Mouse (Mus musculus): ENCODE measurements around the gene Cchcr1.

The Cchcr1 gene

DNA sequence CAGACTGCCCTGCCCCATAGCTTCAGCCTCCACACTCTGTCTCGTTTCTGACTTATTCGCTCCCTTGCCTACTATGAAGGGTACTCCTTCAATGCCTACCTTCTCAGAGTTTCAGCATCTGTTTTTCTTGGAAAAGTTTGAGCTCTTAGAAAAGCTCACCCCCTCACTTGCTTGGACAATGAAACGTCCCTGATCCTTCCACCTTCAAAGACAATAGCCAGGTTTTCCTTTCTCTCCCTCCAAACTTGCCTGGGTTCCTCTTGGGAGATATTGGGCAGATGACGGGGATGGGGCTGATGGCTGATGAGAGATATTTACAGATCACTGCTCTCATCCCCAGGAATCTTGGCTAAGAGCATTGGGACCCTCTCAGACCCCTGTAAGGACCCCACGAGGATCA is 37.4 kb downstream of the Cchcr1 start:
- in situ Hi-C loops (cut with MboI, MseI), result no loop called here

DNA sequence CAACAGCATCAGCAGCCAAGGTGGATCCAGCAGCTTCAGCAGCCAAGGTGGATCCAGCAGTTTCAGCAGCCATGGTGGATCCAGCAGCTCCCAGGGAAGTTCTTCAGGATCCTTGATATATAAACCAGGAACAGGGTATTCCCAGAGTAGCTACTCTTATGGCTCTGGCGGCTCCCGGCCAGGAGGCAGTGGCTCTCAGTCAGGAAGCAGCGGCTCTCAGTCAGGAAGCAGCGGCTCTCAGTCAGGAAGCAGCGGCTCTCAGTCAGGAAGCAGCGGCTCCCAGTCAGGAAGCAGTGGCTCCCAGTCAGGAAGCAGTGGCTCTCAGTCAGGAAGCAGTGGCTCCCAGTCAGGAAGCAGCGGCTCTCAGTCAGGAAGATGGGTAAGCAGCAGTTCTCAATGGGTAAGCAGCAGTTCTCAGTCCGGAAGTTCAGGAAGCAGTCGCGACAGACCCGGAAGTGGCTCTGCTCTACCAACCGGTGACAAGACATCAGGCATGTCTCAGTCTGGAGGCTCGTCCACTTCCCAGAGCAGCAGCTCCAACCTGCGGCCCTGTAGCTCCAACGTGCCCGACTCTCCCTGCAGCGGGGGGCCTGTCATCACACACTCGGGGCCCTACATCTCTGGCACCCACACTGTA is 38.0 kb downstream of the Cchcr1 start:
- in situ Hi-C loops (cut with MboI, MseI), result no loop called here

DNA sequence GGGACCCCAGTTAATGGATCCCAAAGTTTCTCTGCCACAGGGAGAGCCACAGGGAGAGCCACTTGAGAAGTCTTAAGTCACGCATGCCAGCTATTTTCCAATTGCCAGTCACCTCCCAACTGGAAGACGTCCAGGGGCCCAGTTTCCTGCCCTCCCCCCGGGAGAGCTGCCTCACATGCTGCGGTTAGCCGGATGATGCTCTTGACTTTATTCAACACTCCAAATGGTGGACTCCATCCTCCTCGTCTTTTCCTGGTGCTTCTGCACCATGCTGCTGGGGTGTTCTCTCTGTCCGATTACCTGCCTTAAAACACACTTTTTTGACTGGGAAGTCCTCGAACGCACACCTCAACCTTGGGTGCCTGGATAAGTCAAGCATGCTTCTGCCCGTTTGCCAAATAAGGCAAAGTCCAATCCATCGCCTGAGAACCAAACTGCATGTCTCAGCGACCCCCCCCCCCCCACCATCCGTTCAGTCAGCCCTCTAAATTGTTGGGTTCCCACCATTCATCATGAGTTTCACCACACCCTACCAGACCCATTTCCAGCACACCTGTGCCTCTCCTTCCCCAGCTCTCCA is 39.4 kb downstream of the Cchcr1 start:
- in situ Hi-C loops (cut with MboI, MseI), result no loop called here

DNA sequence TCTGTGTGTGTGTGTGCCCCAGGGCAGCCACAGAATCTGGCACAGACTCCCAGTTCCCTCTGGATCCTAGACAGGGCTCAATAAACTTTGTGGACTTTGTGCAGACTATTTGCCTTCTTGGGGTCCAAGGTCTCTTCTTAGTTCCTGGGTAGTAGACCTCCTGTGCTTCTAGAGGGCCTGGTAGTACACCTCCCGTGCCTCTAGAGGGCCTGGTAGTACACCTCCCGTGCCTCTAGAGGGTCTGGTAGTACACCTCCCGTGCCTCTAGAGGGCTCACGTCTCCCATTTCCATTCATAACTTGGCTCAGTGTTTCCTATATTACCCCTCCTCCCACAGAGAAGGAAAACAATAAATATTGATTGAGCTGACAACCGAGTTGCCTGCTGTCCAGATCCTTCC is 39.9 kb downstream of the Cchcr1 start:
- in situ Hi-C loops (cut with MboI, MseI), result no loop called here

DNA sequence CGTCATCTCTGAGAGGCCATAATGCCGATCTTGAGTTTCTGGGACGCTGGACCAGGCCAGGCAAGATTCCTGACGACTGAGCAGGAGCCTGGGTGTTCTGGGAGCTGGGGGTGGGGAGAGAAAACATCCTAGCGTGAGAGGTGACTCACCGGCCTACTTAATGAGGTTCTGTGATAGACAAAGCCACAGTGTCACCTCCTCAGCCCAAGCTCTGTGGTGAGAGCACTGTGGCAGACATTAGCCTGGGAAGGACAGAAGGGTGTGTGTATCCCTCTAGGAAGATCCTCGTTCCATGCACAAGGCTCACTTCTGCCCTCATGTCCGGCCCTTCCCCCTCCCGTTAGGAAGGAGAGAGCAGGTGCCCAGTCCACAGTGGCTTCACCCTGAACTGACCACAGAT is 40.5 kb downstream of the Cchcr1 start:
- in situ Hi-C loops (cut with MboI, MseI), result no loop called here

DNA sequence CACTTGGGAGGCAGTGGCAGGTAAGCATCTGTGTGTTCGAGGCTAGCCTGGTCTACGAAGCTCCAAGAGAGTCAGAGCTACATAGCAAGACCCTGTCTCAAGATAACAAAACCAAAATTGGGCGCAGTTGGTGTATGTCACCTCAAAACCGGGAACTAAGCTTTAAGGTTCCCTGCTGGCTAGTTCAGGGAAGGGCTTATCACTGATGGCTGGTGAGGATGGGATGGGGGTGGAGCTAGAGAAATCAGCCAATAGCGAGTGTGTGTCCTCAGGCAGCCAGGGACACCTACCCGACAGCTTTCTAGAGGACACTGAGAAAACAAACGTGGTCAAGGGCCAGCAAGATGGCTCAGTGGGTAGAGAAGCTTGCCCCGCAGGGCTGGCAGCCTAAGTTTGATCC is 41.3 kb downstream of the Cchcr1 start:
- in situ Hi-C loops (cut with MboI, MseI), result no loop called here

DNA sequence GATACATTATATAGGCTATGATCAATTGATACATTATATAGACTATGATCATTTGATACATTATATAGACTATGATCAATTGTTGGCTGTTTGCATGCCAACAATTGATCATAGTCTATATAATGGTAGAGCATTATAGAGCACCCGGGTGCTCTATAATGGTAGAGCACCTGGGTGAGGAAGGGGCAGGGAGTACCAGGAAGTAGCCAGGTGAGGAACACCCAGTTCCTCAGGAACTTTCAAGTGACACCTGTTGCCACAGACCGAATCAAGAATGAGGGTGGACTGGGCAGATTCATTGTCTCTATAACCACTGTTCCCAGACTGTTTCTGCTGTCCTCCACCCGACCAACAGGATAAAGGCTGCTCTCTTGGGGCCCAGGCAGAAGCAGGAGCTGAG is 50.2 kb downstream of the Cchcr1 start, which contains the start of gene 2300002M23Rik:
Gene 2300002M23Rik (plus strand): TSS at position 301 of the 400 bp plus-strand sequence.
- in situ Hi-C loops (cut with MboI, MseI), result no loop called here

DNA sequence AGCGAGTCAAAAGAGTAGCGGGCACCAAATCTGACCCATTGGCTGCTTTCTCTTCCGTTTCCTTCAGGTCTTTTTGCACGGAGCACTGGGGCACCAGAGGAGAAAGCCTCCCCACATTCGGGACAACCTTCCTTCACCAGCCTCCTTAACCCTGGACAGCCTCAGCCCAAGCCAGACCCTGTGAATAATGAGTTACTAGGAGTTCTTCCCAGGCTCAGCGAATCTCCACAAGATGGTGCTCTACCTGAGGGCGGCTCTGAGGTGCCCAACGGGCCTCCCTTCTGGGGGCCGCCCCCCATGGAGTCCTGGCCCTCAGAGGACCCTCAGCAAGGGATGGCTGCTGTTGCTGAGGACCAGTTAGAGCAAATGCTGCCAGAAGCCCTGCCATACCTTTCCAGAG is 50.9 kb downstream of the Cchcr1 start:
- in situ Hi-C loops (cut with MboI, MseI), result no loop called here

DNA sequence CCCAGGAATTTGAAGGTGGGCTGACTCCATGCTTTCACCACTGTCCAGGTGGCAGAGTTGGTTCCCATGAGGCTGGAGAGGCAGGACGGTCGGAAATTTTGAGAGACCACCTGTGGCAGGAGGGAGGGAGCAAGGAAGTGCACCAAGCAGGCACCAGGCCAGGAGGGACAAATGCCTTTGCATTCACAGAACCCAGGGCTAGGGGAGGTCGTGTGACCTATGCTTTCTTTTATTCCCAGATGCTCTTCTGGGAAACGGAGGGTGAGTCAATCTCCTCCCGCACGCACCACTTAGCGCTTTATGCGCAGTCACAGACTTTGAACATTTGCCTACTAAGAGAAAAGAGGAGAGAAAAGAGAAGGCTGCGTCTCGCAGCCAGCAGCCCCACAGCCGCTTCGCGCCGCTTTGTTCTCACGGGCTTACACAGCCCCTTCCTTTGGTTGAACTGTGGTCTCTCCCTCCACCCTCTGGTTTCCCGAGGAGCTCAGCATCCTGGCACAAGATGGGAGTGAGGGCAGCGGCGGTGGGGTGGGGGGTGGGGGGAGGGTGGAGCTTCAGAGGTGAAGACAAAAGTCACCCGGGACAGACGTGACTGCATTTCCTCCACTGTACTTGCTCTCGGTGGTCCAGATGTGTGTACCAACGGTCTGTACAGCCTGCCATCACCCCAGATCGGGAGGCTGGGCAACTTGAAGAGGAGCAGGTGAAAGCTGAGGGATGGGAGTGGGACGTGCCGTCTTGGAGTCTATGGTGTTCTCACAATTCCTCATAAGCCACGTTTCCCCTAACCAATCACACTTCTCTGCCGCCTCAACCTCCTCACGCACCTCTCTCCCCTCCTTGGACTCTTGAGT is 52.4 kb downstream of the Cchcr1 start:
- in situ Hi-C loops (cut with MboI, MseI), result no loop called here

DNA sequence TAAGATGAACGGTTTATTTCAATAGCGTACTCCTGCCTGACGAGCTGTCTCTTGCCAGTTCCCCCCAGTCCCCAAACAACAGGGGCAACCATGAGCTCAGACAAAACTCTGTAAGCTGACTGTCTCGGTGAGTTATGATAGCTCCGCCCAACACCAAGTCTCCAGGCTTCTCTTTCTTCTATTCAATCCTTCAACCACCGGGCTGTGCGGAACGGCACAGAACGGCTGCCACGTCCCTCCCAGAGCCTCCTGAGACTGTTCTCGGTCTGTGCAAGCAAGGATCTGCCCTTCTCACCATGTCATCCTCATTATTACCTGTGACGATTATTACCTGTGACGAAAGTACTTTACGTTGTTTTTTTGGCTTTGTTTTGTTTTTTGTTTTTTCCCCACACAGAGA is 53.9 kb downstream of the Cchcr1 start:
- in situ Hi-C loops (cut with MboI, MseI), result no loop called here

DNA sequence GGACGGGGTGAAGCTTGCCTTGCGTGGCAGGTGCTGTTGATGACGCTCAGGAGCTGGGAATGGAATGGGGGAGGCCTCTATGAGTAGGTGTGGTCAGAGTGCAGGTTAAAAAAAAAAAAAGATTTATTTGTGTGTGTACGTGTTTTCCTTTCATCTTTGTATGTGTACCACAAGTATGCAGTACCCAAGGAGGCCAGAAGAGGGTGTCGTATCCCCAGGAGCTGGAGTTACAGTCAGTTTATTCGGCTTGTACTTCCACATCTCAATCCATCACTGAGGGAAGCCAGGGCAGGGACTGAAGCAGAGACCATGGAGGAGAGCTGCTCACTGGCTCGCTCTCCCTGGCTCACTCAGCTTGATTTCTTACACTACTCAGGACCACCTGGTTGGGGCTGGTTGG is 54.6 kb downstream of the Cchcr1 start:
- in situ Hi-C loops (cut with MboI, MseI), result no loop called here

DNA sequence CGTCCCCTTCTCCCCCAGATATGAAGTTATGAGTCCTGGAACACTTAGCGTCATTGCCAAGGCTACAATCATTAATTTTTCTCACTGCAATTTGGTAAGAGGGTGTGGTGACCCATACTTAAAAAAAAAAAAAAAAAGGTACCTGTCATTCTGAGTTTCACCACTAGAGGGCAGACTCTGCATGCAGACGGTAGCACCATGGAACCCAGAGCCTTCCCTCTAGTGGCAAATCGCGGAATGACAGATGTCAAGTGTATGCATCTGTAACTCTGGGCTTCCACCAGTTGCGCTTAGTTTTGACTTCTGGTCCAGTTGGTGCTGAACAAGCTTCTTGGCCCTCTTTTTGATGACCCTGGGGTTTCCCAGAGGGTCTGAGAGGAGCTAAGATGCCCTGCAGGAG is 61.3 kb downstream of the Cchcr1 start:
- in situ Hi-C loops (cut with MboI, MseI), result no loop called here
